Mouse (Mus musculus) CH12.LX (cell line): Measurements from ENCODE around the gene Trim32. TPM values are rescaled to one million over a fixed set of nuclear protein-coding genes. Genes with fewer than 3 reads are reported as not detected.

Experiments
- DNase-seq: peaks from one replicate; pipeline ENCODE4 v3.0.0-alpha.2; 2013; ENCODE audit errors: extremely low read depth
- H3K27ac ChIP-seq: 2 replicates; pipeline ENCODE4 v1.5.1; 2012; ENCODE audit warnings: low read depth, mild to moderate bottlenecking, control low read depth, moderate library complexity; ENCODE audit not compliant: insufficient read depth
- H3K27me3 ChIP-seq: replicated peaks from 2 replicates; pipeline ENCODE3; 2012; ENCODE audit warnings: inconsistent platforms
- H3K36me3 ChIP-seq, 2 experiments: replicated peaks in 1 of 2; 2 replicates each; pipeline versions ENCODE3 to v1.6.1; 2012; ENCODE audit warnings: inconsistent platforms in 1 of 2, low read length in 1 of 2, mild to moderate bottlenecking in 1 of 2, mixed read lengths in 1 of 2, moderate library complexity in 1 of 2; ENCODE audit not compliant: control insufficient read depth in 1 of 2, insufficient read depth in 1 of 2
- H3K4me1 ChIP-seq, 2 experiments: 2 replicates each; pipeline ENCODE4 v1.6.1; 2012; ENCODE audit warnings: inconsistent platforms in 1 of 2, moderate library complexity in 1 of 2; ENCODE audit not compliant: insufficient read depth in 2 of 2, control insufficient read depth in 1 of 2
- H3K4me2 ChIP-seq: 2 replicates; pipeline ENCODE4 v1.6.1; 2012; ENCODE audit warnings: low read depth, mild to moderate bottlenecking, control low read depth; ENCODE audit not compliant: poor library complexity, insufficient read depth, severe bottlenecking
- H3K4me3 ChIP-seq, 3 experiments: fragments of 150-350 bp in 1 of 3; sonication (generic) in 1 of 3; replicated peaks in 1 of 3; 2 replicates each; pipeline versions ENCODE3 to v1.5.1; 2011 to 2012; ENCODE audit warnings: low read depth in 2 of 3, low read length in 2 of 3, mild to moderate bottlenecking in 2 of 3, moderate library complexity in 2 of 3, control low read depth in 1 of 3, improper control_type of control experiment in 1 of 3, inconsistent platforms in 1 of 3, mixed read lengths in 1 of 3; ENCODE audit not compliant: poor library complexity in 1 of 3
- H3K79me2 ChIP-seq: replicated peaks from 2 replicates; pipeline ENCODE4 v1.6.1; 2012; ENCODE audit warnings: mild to moderate bottlenecking, moderate library complexity; ENCODE audit not compliant: control insufficient read depth, poor library complexity, insufficient read depth, severe bottlenecking; ENCODE audit errors: extremely low read depth
- H3K9ac ChIP-seq: 2 replicates; pipeline ENCODE4 v1.6.1; 2012; ENCODE audit warnings: low read depth, mild to moderate bottlenecking, control low read depth, moderate library complexity; ENCODE audit not compliant: insufficient read depth
- H3K9me3 ChIP-seq: replicated peaks from 2 replicates; pipeline ENCODE3; 2012; ENCODE audit warnings: low read length, inconsistent platforms, mixed read lengths
- CHD1 ChIP-seq: IDR thresholded peaks from 2 replicates; pipeline ENCODE4 v1.6.1; 2012; ENCODE audit warnings: low read depth, low read length, improper control_type of control experiment, inconsistent platforms
- E2F4 ChIP-seq: IDR thresholded peaks from 2 replicates; pipeline ENCODE4 v1.6.1; 2011; ENCODE audit warnings: low read depth, low read length, improper control_type of control experiment; ENCODE audit not compliant: insufficient replicate concordance
- ELF1 ChIP-seq: IDR thresholded peaks from 2 replicates; pipeline ENCODE4 v1.6.1; 2014; ENCODE audit warnings: low read depth, mild to moderate bottlenecking, inconsistent platforms, low read length, improper control_type of control experiment
- EP300 ChIP-seq: IDR thresholded peaks from 2 replicates; pipeline ENCODE4 v1.6.1; 2011; ENCODE audit warnings: low read length, improper control_type of control experiment
- GABPA ChIP-seq: IDR thresholded peaks from 2 replicates; pipeline ENCODE4 v1.6.1; 2012; ENCODE audit warnings: low read depth, low read length, improper control_type of control experiment, inconsistent platforms; ENCODE audit not compliant: insufficient replicate concordance
- IRF4 ChIP-seq: IDR thresholded peaks from 2 replicates; pipeline ENCODE4 v1.6.1; 2014; ENCODE audit warnings: low read depth, mild to moderate bottlenecking, inconsistent platforms, low read length, improper control_type of control experiment
- JUN ChIP-seq: IDR thresholded peaks from 2 replicates; pipeline ENCODE4 v1.6.1; 2011; ENCODE audit warnings: low read depth, mild to moderate bottlenecking, low read length, improper control_type of control experiment, moderate library complexity; ENCODE audit not compliant: insufficient read depth
- JUND ChIP-seq: conservative IDR thresholded peaks from 2 replicates; pipeline ENCODE4 v1.6.1; 2011; ENCODE audit warnings: low read depth, low read length, improper control_type of control experiment
- KAT2A ChIP-seq: IDR thresholded peaks from 2 replicates; pipeline ENCODE4 v1.6.1; 2012; ENCODE audit warnings: low read length, improper control_type of control experiment, inconsistent platforms; ENCODE audit not compliant: insufficient replicate concordance
- MAZ ChIP-seq: IDR thresholded peaks from 2 replicates; pipeline ENCODE4 v1.6.1; 2012; ENCODE audit warnings: low read depth, mild to moderate bottlenecking, inconsistent platforms, low read length, improper control_type of control experiment, moderate library complexity
- MYC ChIP-seq: IDR thresholded peaks from 2 replicates; pipeline ENCODE4 v1.6.1; 2011; ENCODE audit warnings: low read depth, mild to moderate bottlenecking, improper control_type of control experiment, low read length
- NRF1 ChIP-seq: IDR thresholded peaks from 2 replicates; pipeline ENCODE4 v1.6.1; 2014; ENCODE audit warnings: low read depth, mild to moderate bottlenecking, inconsistent platforms, low read length, improper control_type of control experiment, moderate library complexity
- PAX5 ChIP-seq: IDR thresholded peaks from 2 replicates; pipeline ENCODE4 v1.6.1; 2012; ENCODE audit warnings: low read length, inconsistent platforms, mixed read lengths
- SIN3A ChIP-seq: IDR thresholded peaks from 2 replicates; pipeline ENCODE4 v1.6.1; 2012; ENCODE audit warnings: low read length, improper control_type of control experiment, inconsistent platforms
- TBP ChIP-seq: conservative IDR thresholded peaks from 2 replicates; pipeline ENCODE4 v1.6.1; 2011; ENCODE audit warnings: low read depth, low read length, improper control_type of control experiment
- TCF12 ChIP-seq: IDR thresholded peaks from 2 replicates; pipeline ENCODE4 v1.6.1; 2014; ENCODE audit warnings: low read depth, mild to moderate bottlenecking, inconsistent platforms, low read length, improper control_type of control experiment
- UBTF ChIP-seq: IDR thresholded peaks from 2 replicates; pipeline ENCODE4 v1.6.1; 2012; ENCODE audit warnings: low read depth, mild to moderate bottlenecking, inconsistent platforms, low read length, improper control_type of control experiment, moderate library complexity
- USF1 ChIP-seq: IDR thresholded peaks from 2 replicates; pipeline ENCODE4 v1.6.1; 2014; ENCODE audit warnings: low read depth, mild to moderate bottlenecking, inconsistent platforms, low read length, improper control_type of control experiment
- ZMIZ1 ChIP-seq: IDR thresholded peaks from 2 replicates; pipeline ENCODE4 v1.6.1; 2012; ENCODE audit warnings: low read depth, mild to moderate bottlenecking, inconsistent platforms, low read length, improper control_type of control experiment
- ZNF384 ChIP-seq: IDR thresholded peaks from 2 replicates; pipeline ENCODE4 v1.6.1; 2012; ENCODE audit warnings: low read depth, low read length, improper control_type of control experiment, inconsistent platforms
- dilution Hi-C: fragments of 300-500 bp; cut with MboI; formaldehyde crosslinking; loops from 2 replicates; pipeline ENCODE4 v1.14.3; 2020; ENCODE audit warnings: low sequenced_read_pairs; ENCODE audit not compliant: extremely low pct_unique_long_range_greater_than_20kb, extremely low pct_ligation_motif_present
- in situ Hi-C: fragments of 300-500 bp; cut with MboI; formaldehyde crosslinking; loops from 3 replicates; pipeline ENCODE4 v1.14.3; 2019; ENCODE audit warnings: low sequenced_read_pairs, low pct_ligation_motif_present, low pct_unique_long_range_greater_than_20kb, mixed read lengths
- polyA plus RNA-seq: library from polyadenylated mRNA; unstranded; fragments of >175 nt; gene quantifications from 2 replicates; pipeline ENCODE4 v1.2.1, GENCODE M21; 2012; ENCODE audit warnings: low read depth; ENCODE audit not compliant: insufficient read length
- total RNA-seq, 2 experiments: library from RNA; depleted of rRNA; stranded (reverse); fragments of 300-350 nt in 1 of 2; fragments of >200 nt in 1 of 2; gene quantifications; 2 replicates each; pipeline ENCODE4 v1.2.3; 2012 to 2014

The Trim32 gene
- total and polyA plus RNA-seq, 3 experiments: 23.4 to 26.2 (median 23.7) TPM

GRCm38 (mm10) chr4:65594601-65595369, 10.0 kb upstream of the Trim32 start:
- H3K79me2 ChIP-seq: no peaks in the 10 kb centered on the region
- no peak overlapping the region for H3K4me3 ChIP-seq
- DNase-seq: no peak
- no peak overlapping the region for H3K4me2 ChIP-seq
- no peaks in the 10 kb centered on the region for H3K27me3 ChIP-seq
- dilution Hi-C loops: no loop called here
- TF ChIP-seq TBP (no peak), TCF12 (no peak), ZMIZ1 (no peak), E2F4 (no peak), ZNF384 (no peak), SIN3A (no peak), MYC (no peak), CHD1 (no peak), USF1 (no peak), JUN (no peak), UBTF (no peak), GABPA (no peak), JUND (no peak), NRF1 (no peak), ELF1 (no peak), PAX5 (no peak), EP300 (no peak), IRF4 (no peak), MAZ (no peak), KAT2A (no peak)
- TF ChIP-seq, all 38 proteins: peak for 0
- no peak overlapping the region for H3K27ac ChIP-seq
- in situ Hi-C loops: no loop called here
- no peaks in the 10 kb centered on the region for H3K4me1 ChIP-seq
- no peaks in the 10 kb centered on the region for H3K36me3 ChIP-seq
- no peak overlapping the region for H3K9ac ChIP-seq
- no peaks in the 10 kb centered on the region for H3K9me3 ChIP-seq
